Mouse (Mus musculus) testis, adult 2 months (tissue): ENCODE results near the gene Rgs3. TPM values are rescaled to one million over a fixed set of nuclear protein-coding genes. Genes with fewer than 3 reads are reported as not detected.

Experiments
- H3K27ac ChIP-seq: fragments of 200-500 bp; 2 replicates; pipeline ENCODE4 v1.5.1; 2012; ENCODE audit warnings: low read depth, low read length; ENCODE audit not compliant: control insufficient read depth, insufficient read depth
- H3K27me3 ChIP-seq: fragments of 200-500 bp; 2 replicates; pipeline ENCODE4 v1.6.1; 2012; ENCODE audit warnings: mild to moderate bottlenecking, low read length, moderate library complexity; ENCODE audit not compliant: control insufficient read depth, insufficient read depth
- H3K36me3 ChIP-seq: fragments of 200-500 bp; 2 replicates; pipeline ENCODE4 v1.6.1; 2012; ENCODE audit warnings: mild to moderate bottlenecking, low read length; ENCODE audit not compliant: control insufficient read depth, insufficient read depth
- H3K4me1 ChIP-seq: fragments of 200-500 bp; 2 replicates; pipeline ENCODE4 v1.6.1; 2012; ENCODE audit warnings: low read length; ENCODE audit not compliant: control insufficient read depth, insufficient read depth
- H3K4me3 ChIP-seq: fragments of 200-500 bp; 2 replicates; pipeline ENCODE4 v1.5.1; 2012; ENCODE audit warnings: low read depth, mild to moderate bottlenecking, low read length, moderate library complexity, mixed read lengths; ENCODE audit not compliant: control insufficient read depth
- CTCF ChIP-seq: fragments of 200-500 bp; IDR thresholded peaks from 2 replicates; pipeline ENCODE4 v1.5.1; 2012; ENCODE audit warnings: low read depth, mild to moderate bottlenecking, inconsistent platforms, low read length, moderate library complexity; ENCODE audit not compliant: control insufficient read depth, insufficient read depth, insufficient replicate concordance
- POLR2A ChIP-seq: fragments of 200-500 bp; IDR thresholded peaks from 2 replicates; pipeline ENCODE4 v1.6.1; 2012; ENCODE audit warnings: low read depth, mild to moderate bottlenecking, inconsistent platforms, low read length, moderate library complexity; ENCODE audit not compliant: control insufficient read depth
- polyA plus RNA-seq: library from polyadenylated mRNA; depleted of rRNA; stranded (reverse); fragments of >200 nt; gene quantifications from 2 replicates; pipeline ENCODE4 v1.2.3, GENCODE M21; 2012

The Rgs3 gene
- polyA plus RNA-seq, 1 experiment = 65.5 TPM

GRCm38 (mm10) chr4:62659861-62660553, 100.4 kb downstream of the Rgs3 start:
- TF ChIP-seq CTCF (no peak), POLR2A (no peak)
- no peaks in the 10 kb centered on the region for H3K27me3 ChIP-seq
- no peak overlapping the region for H3K27ac ChIP-seq
- no peak overlapping the region for H3K4me3 ChIP-seq
- H3K4me1 ChIP-seq = peaks cover 9% of the 10 kb centered on the region
- no peaks in the 10 kb centered on the region for H3K36me3 ChIP-seq

DNA sequence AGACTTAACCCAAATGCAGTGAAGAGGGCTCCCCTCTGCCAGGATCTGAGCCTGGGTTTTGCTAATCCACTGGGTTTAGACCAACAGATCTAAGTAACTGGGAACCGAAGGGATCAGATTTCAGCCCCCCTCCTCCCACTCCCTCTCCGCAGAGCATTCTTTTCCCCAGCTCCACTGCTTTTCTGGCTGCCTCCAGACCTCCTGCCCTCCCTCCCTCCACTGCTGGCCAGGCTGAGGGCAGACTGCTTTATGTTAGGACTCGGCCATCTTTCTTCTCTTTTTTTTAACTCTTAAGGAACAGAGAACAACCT, 100.9 kb downstream of the Rgs3 start:
- TF ChIP-seq POLR2A = no peak
- no peak for TF ChIP-seq CTCF
- H3K27ac ChIP-seq = no peak overlapping the region
- H3K4me3 ChIP-seq = no peak overlapping the region
- H3K36me3 ChIP-seq = no peaks in the 10 kb centered on the region
- no peaks in the 10 kb centered on the region for H3K27me3 ChIP-seq
- peaks cover 9% of the 10 kb centered on the region for H3K4me1 ChIP-seq

DNA sequence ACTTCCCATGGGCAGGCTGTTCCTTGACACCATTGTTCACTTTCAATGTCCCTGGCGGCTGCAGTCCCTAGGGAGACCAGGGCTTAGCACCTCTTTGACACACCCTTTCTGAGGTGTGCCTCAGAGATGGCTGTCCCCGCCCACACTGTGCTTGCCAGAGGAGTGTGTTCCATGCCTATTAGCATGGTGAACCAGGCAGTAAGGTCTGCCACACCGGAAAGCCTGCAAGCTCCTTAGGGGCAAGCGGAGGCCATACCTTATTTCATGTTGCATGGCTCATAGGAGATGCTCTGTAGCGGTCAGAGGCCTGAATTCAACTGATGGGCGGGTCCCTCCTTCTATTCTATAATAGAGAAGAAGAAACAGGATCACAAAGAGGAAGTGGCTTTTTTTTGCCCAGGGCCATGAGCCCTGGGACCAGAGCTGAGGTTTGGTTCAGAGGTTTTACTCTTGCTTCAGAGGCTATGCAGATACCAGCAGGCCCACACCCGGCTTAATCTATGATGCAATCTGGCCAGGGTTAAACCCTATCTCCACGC, 101.7 kb downstream of the Rgs3 start:
- Histone ChIP-seq H3K27ac (peak overlapping the region; percentile 17; the same call in 1 of the 2 replicates), H3K4me1 (peaks cover 9% of the 10 kb centered on the region), H3K36me3 (no peaks in the 10 kb centered on the region), H3K27me3 (no peaks in the 10 kb centered on the region), H3K4me3 (no peak overlapping the region)
- TF ChIP-seq POLR2A (no peak), CTCF (no peak)

- peaks cover 9% of the 10 kb centered on the region for H3K4me1 ChIP-seq
- no peak overlapping the region for H3K27ac ChIP-seq
- TF ChIP-seq POLR2A (no peak), CTCF (no peak)
- no peak overlapping the region for H3K4me3 ChIP-seq
- H3K27me3 ChIP-seq = no peaks in the 10 kb centered on the region
- no peaks in the 10 kb centered on the region for H3K36me3 ChIP-seq
These were observed 103.7 kb downstream of the Rgs3 start for GRCm38 (mm10) chr4:62663348-62663747.

- TF ChIP-seq CTCF (no peak), POLR2A (no peak)
- no peaks in the 10 kb centered on the region for H3K36me3 ChIP-seq
- no peak overlapping the region for H3K4me3 ChIP-seq
- peaks cover 9% of the 10 kb centered on the region for H3K4me1 ChIP-seq
- no peaks in the 10 kb centered on the region for H3K27me3 ChIP-seq
- no peak overlapping the region for H3K27ac ChIP-seq
These were observed 106.2 kb downstream of the Rgs3 start for GRCm38 (mm10) chr4:62665842-62666241.

DNA sequence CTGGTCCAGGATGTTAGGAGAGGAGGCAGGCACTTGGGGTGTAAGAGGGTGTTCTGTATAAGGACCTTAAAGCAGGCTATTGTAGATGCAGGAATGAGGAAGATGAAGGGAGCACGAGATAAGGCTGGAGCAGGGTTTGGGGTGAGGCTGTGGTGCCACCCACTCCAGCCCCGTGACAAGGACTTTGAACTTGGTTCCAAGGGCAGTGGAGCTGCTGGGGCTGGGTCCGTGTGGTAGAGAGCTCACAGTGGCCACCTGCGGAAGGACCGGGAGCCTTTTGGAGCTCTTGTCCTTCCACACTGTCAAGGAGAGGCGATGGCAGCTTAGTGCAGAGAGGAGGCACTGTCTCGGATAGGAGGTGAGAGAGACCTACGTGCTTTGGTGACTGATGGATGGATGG, 109.0 kb downstream of the Rgs3 start:
- Histone ChIP-seq H3K4me3 (no peak overlapping the region), H3K4me1 (peaks cover 2% of the 10 kb centered on the region; the same call in 1 of the 2 replicates), H3K36me3 (no peaks in the 10 kb centered on the region), H3K27ac (no peak overlapping the region), H3K27me3 (no peaks in the 10 kb centered on the region)
- TF ChIP-seq POLR2A (no peak), CTCF (no peak)

- H3K36me3 ChIP-seq = no peaks in the 10 kb centered on the region
- TF ChIP-seq CTCF = no peak
- H3K4me3 ChIP-seq = no peak overlapping the region
- no peaks in the 10 kb centered on the region for H3K27me3 ChIP-seq
- H3K27ac ChIP-seq = peak overlapping the region; percentile 34; the same call in 1 of the 2 replicates
- peaks cover 2% of the 10 kb centered on the region; the same call in 1 of the 2 replicates for H3K4me1 ChIP-seq
These were observed 109.7 kb downstream of the Rgs3 start for GRCm38 (mm10) chr4:62669094-62670071.
